Mouse (Mus musculus) CH12.LX (cell line): ENCODE measurements around the gene Nectin2. TPM values are rescaled to one million over a fixed set of nuclear protein-coding genes. Genes with fewer than 3 reads are reported as not detected.

Source experiments
- DNase-seq: peaks from one replicate; pipeline ENCODE4 v3.0.0-alpha.2; 2013; ENCODE audit errors: extremely low read depth
- H3K27ac ChIP-seq: 2 replicates; pipeline ENCODE4 v1.5.1; 2012; ENCODE audit warnings: low read depth, mild to moderate bottlenecking, control low read depth, moderate library complexity; ENCODE audit not compliant: insufficient read depth
- H3K27me3 ChIP-seq: replicated peaks from 2 replicates; pipeline ENCODE3; 2012; ENCODE audit warnings: inconsistent platforms
- H3K36me3 ChIP-seq, 2 experiments: replicated peaks in 1 of 2; 2 replicates each; pipeline versions ENCODE3 to v1.6.1; 2012; ENCODE audit warnings: inconsistent platforms in 1 of 2, low read length in 1 of 2, mild to moderate bottlenecking in 1 of 2, mixed read lengths in 1 of 2, moderate library complexity in 1 of 2; ENCODE audit not compliant: control insufficient read depth in 1 of 2, insufficient read depth in 1 of 2
- H3K4me1 ChIP-seq, 2 experiments: 2 replicates each; pipeline ENCODE4 v1.6.1; 2012; ENCODE audit warnings: inconsistent platforms in 1 of 2, moderate library complexity in 1 of 2; ENCODE audit not compliant: insufficient read depth in 2 of 2, control insufficient read depth in 1 of 2
- H3K4me2 ChIP-seq: 2 replicates; pipeline ENCODE4 v1.6.1; 2012; ENCODE audit warnings: low read depth, mild to moderate bottlenecking, control low read depth; ENCODE audit not compliant: poor library complexity, insufficient read depth, severe bottlenecking
- H3K4me3 ChIP-seq, 3 experiments: fragments of 150-350 bp in 1 of 3; sonication (generic) in 1 of 3; replicated peaks in 1 of 3; 2 replicates each; pipeline versions ENCODE3 to v1.5.1; 2011 to 2012; ENCODE audit warnings: low read depth in 2 of 3, low read length in 2 of 3, mild to moderate bottlenecking in 2 of 3, moderate library complexity in 2 of 3, control low read depth in 1 of 3, improper control_type of control experiment in 1 of 3, inconsistent platforms in 1 of 3, mixed read lengths in 1 of 3; ENCODE audit not compliant: poor library complexity in 1 of 3
- H3K79me2 ChIP-seq: replicated peaks from 2 replicates; pipeline ENCODE4 v1.6.1; 2012; ENCODE audit warnings: mild to moderate bottlenecking, moderate library complexity; ENCODE audit not compliant: control insufficient read depth, poor library complexity, insufficient read depth, severe bottlenecking; ENCODE audit errors: extremely low read depth
- H3K9ac ChIP-seq: 2 replicates; pipeline ENCODE4 v1.6.1; 2012; ENCODE audit warnings: low read depth, mild to moderate bottlenecking, control low read depth, moderate library complexity; ENCODE audit not compliant: insufficient read depth
- H3K9me3 ChIP-seq: replicated peaks from 2 replicates; pipeline ENCODE3; 2012; ENCODE audit warnings: low read length, inconsistent platforms, mixed read lengths
- BHLHE40 ChIP-seq: IDR thresholded peaks from 2 replicates; pipeline ENCODE4 v1.6.1; 2011; ENCODE audit warnings: mild to moderate bottlenecking, low read depth, low read length, improper control_type of control experiment
- CHD2 ChIP-seq: IDR thresholded peaks from 2 replicates; pipeline ENCODE4 v1.6.1; 2011; ENCODE audit warnings: low read length, improper control_type of control experiment
- CTCF ChIP-seq, 2 experiments: IDR thresholded peaks in 1 of 2; conservative IDR thresholded peaks in 1 of 2; 2 replicates each; pipeline ENCODE4 v1.5.1; 2011 to 2012; ENCODE audit warnings: low read depth in 2 of 2, low read length in 2 of 2, improper control_type of control experiment in 1 of 2, inconsistent platforms in 1 of 2, mild to moderate bottlenecking in 1 of 2, moderate library complexity in 1 of 2
- E2F4 ChIP-seq: IDR thresholded peaks from 2 replicates; pipeline ENCODE4 v1.6.1; 2011; ENCODE audit warnings: low read depth, low read length, improper control_type of control experiment; ENCODE audit not compliant: insufficient replicate concordance
- ETS1 ChIP-seq: conservative IDR thresholded peaks from 2 replicates; pipeline ENCODE4 v1.6.1; 2012; ENCODE audit warnings: low read depth, mild to moderate bottlenecking, inconsistent platforms, low read length, improper control_type of control experiment, moderate library complexity
- HCFC1 ChIP-seq: IDR thresholded peaks from 2 replicates; pipeline ENCODE4 v1.6.1; 2012; ENCODE audit warnings: low read depth, mild to moderate bottlenecking, inconsistent platforms, low read length, improper control_type of control experiment
- KAT2A ChIP-seq: IDR thresholded peaks from 2 replicates; pipeline ENCODE4 v1.6.1; 2012; ENCODE audit warnings: low read length, improper control_type of control experiment, inconsistent platforms; ENCODE audit not compliant: insufficient replicate concordance
- MAX ChIP-seq: IDR thresholded peaks from 2 replicates; pipeline ENCODE4 v1.6.1; 2011; ENCODE audit warnings: low read length, improper control_type of control experiment
- MAZ ChIP-seq: IDR thresholded peaks from 2 replicates; pipeline ENCODE4 v1.6.1; 2012; ENCODE audit warnings: low read depth, mild to moderate bottlenecking, inconsistent platforms, low read length, improper control_type of control experiment, moderate library complexity
- MEF2A ChIP-seq: IDR thresholded peaks from 2 replicates; pipeline ENCODE4 v1.6.1; 2014; ENCODE audit warnings: low read depth, mild to moderate bottlenecking, inconsistent platforms, low read length, improper control_type of control experiment, borderline replicate concordance
- MYC ChIP-seq: IDR thresholded peaks from 2 replicates; pipeline ENCODE4 v1.6.1; 2011; ENCODE audit warnings: low read depth, mild to moderate bottlenecking, improper control_type of control experiment, low read length
- NRF1 ChIP-seq: IDR thresholded peaks from 2 replicates; pipeline ENCODE4 v1.6.1; 2014; ENCODE audit warnings: low read depth, mild to moderate bottlenecking, inconsistent platforms, low read length, improper control_type of control experiment, moderate library complexity
- PAX5 ChIP-seq: IDR thresholded peaks from 2 replicates; pipeline ENCODE4 v1.6.1; 2012; ENCODE audit warnings: low read length, inconsistent platforms, mixed read lengths
- POLR2A ChIP-seq: IDR thresholded peaks from 2 replicates; pipeline ENCODE4 v1.6.1; 2011; ENCODE audit warnings: low read depth, mild to moderate bottlenecking, improper control_type of control experiment, low read length
- RAD21 ChIP-seq: IDR thresholded peaks from 2 replicates; pipeline ENCODE4 v1.6.1; 2011; ENCODE audit warnings: low read depth, mild to moderate bottlenecking, low read length, improper control_type of control experiment, moderate library complexity
- SMC3 ChIP-seq: IDR thresholded peaks from 2 replicates; pipeline ENCODE4 v1.6.1; 2011; ENCODE audit warnings: low read depth, low read length, improper control_type of control experiment
- TBP ChIP-seq: conservative IDR thresholded peaks from 2 replicates; pipeline ENCODE4 v1.6.1; 2011; ENCODE audit warnings: low read depth, low read length, improper control_type of control experiment
- UBTF ChIP-seq: IDR thresholded peaks from 2 replicates; pipeline ENCODE4 v1.6.1; 2012; ENCODE audit warnings: low read depth, mild to moderate bottlenecking, inconsistent platforms, low read length, improper control_type of control experiment, moderate library complexity
- ZMIZ1 ChIP-seq: IDR thresholded peaks from 2 replicates; pipeline ENCODE4 v1.6.1; 2012; ENCODE audit warnings: low read depth, mild to moderate bottlenecking, inconsistent platforms, low read length, improper control_type of control experiment
- dilution Hi-C: fragments of 300-500 bp; cut with MboI; formaldehyde crosslinking; loops from 2 replicates; pipeline ENCODE4 v1.14.3; 2020; ENCODE audit warnings: low sequenced_read_pairs; ENCODE audit not compliant: extremely low pct_unique_long_range_greater_than_20kb, extremely low pct_ligation_motif_present
- in situ Hi-C: fragments of 300-500 bp; cut with MboI; formaldehyde crosslinking; loops from 3 replicates; pipeline ENCODE4 v1.14.3; 2019; ENCODE audit warnings: low sequenced_read_pairs, low pct_ligation_motif_present, low pct_unique_long_range_greater_than_20kb, mixed read lengths
- polyA plus RNA-seq: library from polyadenylated mRNA; unstranded; fragments of >175 nt; gene quantifications from 2 replicates; pipeline ENCODE4 v1.2.1, GENCODE M21; 2012; ENCODE audit warnings: low read depth; ENCODE audit not compliant: insufficient read length
- total RNA-seq, 2 experiments: library from RNA; depleted of rRNA; stranded (reverse); fragments of 300-350 nt in 1 of 2; fragments of >200 nt in 1 of 2; gene quantifications; 2 replicates each; pipeline ENCODE4 v1.2.3; 2012 to 2014

Gene Nectin2
- total and polyA plus RNA-seq, 3 experiments, result 3.0 to 14.1 (median 6.3) TPM

- in situ Hi-C loops, result no loop called here
- Histone ChIP-seq H3K27me3 (no peaks in the 10 kb centered on the region), H3K4me3 (no peak overlapping the region), H3K9ac (no peak overlapping the region)
- no peak for DNase-seq
- TF ChIP-seq SMC3 (no peak), CTCF (conservative IDR thresholded peaks at IDR 0.05 in 1 of 2, IDR thresholded peaks at IDR 0.05 in 1 of 2; ENCODE audit: low read depth in 2 of 2, low read length in 2 of 2) (no peak), UBTF (no peak), NRF1 (no peak), TBP (no peak), POLR2A (no peak), CHD2 (no peak), ZMIZ1 (no peak), E2F4 (no peak), MAZ (no peak), HCFC1 (no peak), KAT2A (no peak), MYC (no peak), PAX5 (no peak), MAX (no peak), MEF2A (no peak), ETS1 (no peak), RAD21 (no peak), BHLHE40 (no peak)
- TF ChIP-seq, all 38 proteins: peak for 0
- Histone ChIP-seq H3K4me1 (peaks cover 1 to 3% of the 10 kb centered on the region in 2 experiments; a peak in 1 of 4 replicates), H3K79me2 (no peaks in the 10 kb centered on the region), H3K9me3 (no peaks in the 10 kb centered on the region), H3K36me3 (peaks cover 20 to 43% of the 10 kb centered on the region in 2 experiments), H3K27ac (no peak overlapping the region), H3K4me2 (no peak overlapping the region)
- dilution Hi-C loops, result no loop called here
These were observed 16.1 kb downstream of the Nectin2 start for GRCm38 (mm10) chr7:19734178-19734666.

DNA sequence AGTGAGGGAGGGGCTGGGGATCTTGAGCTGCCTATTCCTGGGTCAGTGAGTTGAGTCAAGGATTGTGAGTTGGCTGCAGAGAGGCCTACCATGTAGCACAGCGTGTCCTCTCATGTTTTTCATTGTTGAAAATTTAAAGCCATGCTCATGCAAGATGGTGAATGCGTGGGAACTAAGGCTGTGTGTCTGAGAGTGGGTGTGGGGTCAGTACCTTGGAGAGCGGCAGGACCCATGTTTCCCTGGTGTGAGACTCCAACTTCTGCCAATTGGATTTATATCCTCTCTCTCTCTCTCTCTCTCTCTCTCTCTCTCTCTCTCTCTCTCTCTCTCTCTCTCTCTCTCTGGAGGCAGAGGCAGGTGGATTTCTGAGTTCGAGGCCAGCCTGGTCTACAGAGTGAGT is 23.7 kb downstream of the Nectin2 start:
- no peak overlapping the region for H3K4me2 ChIP-seq
- H3K9me3 ChIP-seq, result peaks cover 2% of the 10 kb centered on the region
- DNase-seq, result no peak
- in situ Hi-C loops, result no loop called here
- H3K9ac ChIP-seq, result no peak overlapping the region
- no peak overlapping the region for H3K4me3 ChIP-seq
- H3K79me2 ChIP-seq, result no peaks in the 10 kb centered on the region
- peaks cover 10 to 28% of the 10 kb centered on the region in 2 experiments for H3K4me1 ChIP-seq
- dilution Hi-C loops, result no loop called here
- H3K27me3 ChIP-seq, result no peaks in the 10 kb centered on the region
- H3K27ac ChIP-seq, result no peak overlapping the region
- TF ChIP-seq E2F4, result no peak
- no peak for TF ChIP-seq MAZ
- peaks cover 16 to 48% of the 10 kb centered on the region in 2 experiments for H3K36me3 ChIP-seq
